Mouse (Mus musculus): ENCODE data around the gene Shisa2.
"Not testable (repeated sequence)": the region's sequence is repeated elsewhere in the genome, so short reads cannot be mapped to it uniquely, and the experiment has no call there.

Shisa2 gene

DNA sequence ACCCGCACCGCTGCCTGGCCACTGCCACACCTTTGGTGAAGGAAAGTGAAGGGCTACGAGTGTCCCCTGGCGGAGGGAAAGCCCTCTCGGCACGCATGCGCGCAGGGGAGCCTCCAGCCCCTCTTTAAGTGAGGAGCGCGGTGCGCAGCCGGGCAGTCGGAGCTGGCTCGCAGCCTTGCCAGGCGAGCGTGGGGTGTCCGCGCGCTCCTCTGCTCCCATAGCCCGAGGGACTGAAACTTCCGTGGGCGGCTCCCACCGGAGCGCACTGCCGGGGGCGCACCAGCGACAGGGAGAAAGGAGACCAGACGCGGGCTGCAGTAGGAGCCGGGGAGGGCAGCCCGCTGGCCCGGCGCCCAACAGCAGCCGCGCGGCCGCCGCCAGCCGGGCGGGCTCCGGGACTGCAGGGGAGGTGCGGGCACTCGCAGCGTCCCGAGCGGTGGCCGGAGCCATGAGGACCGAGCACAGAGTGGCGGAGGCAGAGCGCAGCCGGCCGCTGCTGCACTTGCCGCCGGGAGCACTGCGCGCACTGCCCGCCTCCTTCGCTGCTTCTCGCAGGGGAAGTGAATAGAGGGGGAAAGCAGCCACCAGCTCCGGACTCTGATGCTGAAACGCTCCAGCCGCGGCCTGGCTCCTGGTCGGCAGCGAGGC, at the start of gene Shisa2:
Gene Shisa2 (plus strand): TSS at position 151 of the 648 bp plus-strand sequence.
- DNase-seq, result peak; percentile 71 to 80

GRCm38 (mm10) chr14:59576385-59576784, 48.7 kb upstream of the Shisa2 start:
- DNase-seq, result no peak

DNA sequence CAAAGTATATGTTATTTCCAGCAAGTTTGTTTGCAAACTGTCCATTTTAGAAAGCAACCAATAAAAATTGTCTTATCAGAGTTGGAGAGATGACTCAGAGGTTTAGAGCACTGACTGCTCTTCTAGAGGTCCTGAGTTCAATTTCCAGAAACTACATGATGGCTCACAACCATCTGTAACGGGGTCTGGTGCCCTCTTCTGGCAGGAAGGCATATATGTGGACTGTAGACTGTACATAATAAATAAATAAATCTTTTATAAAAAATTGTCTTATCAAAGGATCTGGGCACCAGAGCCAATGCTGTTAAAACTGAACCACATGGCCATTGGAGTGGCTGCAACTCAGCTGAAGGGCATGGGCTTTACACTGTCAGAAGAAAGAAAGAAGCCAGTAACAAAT, 34.5 kb upstream of the Shisa2 start:
- peak in 1 of 2 experiments; percentile 52 for DNase-seq

DNA sequence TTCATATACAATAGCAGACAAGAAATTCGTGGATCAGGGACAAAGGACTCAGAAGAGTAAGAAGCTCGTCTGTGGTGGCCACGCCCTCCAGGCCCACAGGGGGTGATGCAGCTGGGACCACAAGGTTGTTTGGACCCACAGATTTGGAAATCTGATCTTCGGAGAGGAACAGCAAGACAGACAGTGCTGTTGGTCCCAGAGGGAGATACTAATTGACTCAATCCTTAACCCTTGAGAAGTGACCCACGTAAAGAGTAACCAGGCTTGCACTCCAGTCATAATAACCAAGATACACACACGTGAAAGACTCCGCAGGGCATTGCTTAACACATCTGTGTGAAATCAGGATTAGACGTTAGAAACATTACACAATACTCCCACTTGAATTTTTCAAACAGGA, 33.2 kb upstream of the Shisa2 start:
- DNase-seq, result no peak

DNA sequence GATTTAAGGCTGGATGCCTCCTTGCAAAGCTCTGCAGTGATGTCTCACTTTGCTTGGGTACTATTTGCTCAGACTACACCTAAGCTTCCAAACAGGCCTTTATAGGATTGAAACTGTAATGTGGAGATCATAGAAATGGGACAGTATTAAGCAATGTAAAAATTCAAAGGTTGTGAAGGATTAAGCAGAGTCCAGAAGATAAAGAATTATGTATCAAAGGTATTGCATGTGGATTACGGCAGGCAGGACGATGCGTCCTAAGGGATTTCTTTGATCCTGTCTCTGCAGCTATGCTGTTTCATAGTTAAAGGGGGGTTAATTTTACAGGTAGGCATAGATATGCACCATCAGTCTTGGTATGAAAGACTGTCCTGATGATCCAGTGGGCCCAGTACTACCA, 32.5 kb upstream of the Shisa2 start:
- no peak for DNase-seq

GRCm38 (mm10) chr14:59594988-59595387, 30.1 kb upstream of the Shisa2 start:
- DNase-seq, result no peak

GRCm38 (mm10) chr14:59597398-59598259, 27.5 kb upstream of the Shisa2 start, which contains the start of gene Cdadc1:
Gene Cdadc1 (minus strand): TSS chr14:59597959.
- DNase-seq, result peak; percentile 95

GRCm38 (mm10) chr14:59598260-59598627, 26.9 kb upstream of the Shisa2 start:
- no peak for DNase-seq

DNA sequence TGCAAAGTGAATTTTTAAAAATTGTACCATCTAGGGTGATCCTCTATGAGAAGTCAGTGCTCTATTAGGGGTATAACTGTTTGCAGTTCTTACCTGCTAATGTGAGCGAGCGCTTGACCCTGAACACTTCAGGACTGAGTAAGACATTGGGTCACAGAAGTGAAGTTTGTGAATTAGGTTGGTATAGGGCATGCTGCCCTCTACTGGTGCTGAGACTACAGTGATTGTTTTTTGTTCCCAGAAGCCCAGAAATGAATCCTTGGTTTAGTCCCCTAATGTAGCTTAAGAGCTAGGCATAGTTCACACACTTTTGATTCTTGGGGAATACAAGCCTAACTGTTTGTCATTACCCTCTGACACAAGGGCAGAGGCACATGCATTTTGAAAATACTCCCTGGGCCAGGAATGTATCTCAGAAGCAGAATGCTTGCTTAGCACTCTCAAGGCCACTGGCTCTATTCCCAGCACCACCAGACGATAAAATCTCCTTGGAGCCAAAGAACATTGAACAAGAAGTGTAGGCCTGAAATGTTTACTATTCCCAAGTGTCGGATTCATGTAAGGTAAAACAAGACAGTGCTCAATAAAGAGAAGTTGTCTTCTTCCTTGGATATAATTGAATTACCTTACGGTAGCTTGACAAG, 21.0 kb upstream of the Shisa2 start:
- peak in 1 of 2 experiments; percentile 49 for DNase-seq

GRCm38 (mm10) chr14:59605671-59606353, 19.3 kb upstream of the Shisa2 start:
- DNase-seq, result peak; percentile 69 to 91

DNA sequence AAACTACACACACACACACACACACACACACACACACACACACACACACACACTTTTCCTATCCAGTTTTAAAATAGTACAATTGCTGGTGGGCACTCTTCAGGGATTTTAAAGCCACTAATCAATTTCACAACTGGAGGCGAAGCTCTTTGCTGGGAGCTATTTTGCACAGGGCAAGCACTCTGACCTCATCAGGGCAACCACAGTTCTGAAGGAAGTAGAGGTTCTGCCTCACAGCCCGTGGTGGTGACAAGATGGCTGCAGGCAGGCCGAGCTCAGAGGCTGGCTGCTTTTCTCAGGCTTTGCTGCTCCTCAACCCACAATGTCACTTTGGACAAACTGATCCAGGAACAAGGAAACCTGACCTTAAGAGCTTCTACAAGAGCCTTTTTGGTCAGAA, 18.1 kb upstream of the Shisa2 start:
- DNase-seq, result no peak

DNA sequence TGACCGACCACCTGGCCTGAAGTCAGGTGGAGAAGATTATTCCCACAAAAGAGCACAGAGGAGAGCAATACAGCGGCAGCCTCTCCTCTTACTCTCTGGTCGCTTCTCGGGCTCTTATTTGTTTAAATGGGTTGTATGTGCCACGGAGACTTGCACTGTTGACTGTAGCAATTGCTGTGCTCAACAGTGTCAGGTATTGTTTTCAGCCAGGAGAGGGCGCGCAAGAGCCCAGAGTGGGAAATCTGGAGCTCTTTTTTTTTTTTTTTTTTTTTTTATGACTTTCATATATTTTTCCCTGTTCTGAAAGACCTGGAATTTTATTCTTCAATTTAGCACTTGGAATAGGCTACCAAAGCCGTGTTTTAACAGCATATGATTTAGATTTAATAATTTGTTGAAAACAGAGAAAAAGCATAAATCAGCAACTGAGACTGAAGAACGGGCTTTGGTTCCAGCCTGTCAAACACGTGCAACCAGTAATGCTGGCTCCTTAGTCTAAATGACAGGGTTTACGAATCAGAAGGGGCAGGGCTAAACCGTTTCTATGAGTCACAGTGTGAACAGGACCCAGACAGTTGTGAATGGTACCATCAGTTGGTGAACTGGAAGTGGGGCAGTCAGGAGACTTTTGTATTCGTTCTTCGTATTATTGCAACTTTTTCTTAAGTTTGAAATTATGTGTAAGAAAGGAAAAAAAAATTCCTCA, 12.0 kb upstream of the Shisa2 start:
- peak; percentile 65 to 85 for DNase-seq

DNA sequence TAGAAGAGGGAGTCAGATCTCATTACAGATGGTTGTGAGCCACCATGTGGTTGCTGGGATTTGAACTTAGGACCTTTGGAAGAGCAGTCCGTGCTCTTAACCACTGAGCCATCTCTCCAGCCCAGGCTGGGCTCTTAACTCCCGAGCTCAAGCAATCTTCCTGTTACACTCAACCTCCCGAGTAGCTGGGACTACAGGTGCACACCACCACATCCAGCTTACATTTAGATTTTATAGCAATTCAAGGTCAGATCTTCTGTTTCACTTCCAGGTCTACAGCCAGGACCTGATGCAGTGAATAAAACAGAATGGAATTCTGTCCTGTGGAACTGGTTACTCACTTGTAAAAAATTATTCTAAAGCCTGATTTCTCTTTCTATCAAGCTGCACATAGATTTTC, 11.0 kb upstream of the Shisa2 start:
- DNase-seq, result not testable (repeated sequence)

- no peak for DNase-seq
Measured at GRCm38 (mm10) chr14:59616802-59617201, 8.3 kb upstream of the Shisa2 start.

DNA sequence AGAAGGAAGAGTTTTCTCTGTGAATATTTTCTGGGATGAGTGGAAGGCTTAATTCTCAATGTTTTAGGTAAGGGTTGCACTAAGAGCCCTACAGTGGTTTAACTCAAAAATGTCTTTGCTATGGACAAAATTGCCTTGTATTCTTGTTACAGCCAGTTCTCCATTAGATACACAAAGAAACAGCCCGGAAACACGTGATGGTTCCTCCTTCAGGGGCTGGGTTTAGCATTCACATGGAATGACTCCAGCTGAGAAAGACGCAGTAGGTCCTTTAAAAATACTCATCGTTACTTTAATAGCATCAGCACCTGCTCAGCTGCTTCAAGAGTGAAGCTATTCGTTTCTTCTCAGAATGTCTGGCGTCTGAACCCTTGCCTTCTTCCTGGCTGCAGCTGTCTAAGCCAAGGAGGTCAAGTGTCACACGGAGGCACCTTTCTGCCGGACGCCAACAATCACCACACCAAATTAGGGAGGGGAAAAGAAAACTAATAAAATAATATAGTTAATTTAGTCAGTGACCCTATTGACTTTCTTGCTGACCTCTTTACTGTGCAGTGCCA, 702 bp upstream of the Shisa2 start:
- DNase-seq, result no peak

DNA sequence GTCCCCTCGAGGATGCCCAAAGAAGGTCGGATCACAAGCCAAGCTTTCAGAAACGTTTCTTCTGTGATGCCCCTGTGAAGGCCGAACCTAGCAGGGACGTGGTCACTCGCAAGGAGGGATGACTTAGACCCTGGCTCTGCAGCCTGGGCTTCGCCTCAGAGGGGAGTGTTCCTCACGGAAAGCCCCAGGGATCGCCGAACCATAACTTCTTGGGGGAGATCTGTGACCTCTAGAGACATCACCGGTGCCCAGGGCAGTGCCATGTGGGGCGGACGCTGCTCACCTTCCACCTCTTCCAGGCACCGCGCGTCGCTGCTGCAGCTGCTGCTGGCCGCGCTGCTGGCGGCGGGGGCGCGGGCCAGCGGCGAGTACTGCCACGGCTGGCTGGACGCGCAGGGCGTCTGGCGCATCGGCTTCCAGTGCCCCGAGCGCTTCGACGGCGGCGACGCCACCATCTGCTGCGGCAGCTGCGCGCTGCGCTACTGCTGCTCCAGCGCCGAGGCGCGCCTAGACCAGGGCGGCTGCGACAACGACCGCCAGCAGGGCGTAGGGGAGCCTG, 777 bp downstream of the Shisa2 start:
- peak in 1 of 2 experiments; percentile 8 for DNase-seq

DNA sequence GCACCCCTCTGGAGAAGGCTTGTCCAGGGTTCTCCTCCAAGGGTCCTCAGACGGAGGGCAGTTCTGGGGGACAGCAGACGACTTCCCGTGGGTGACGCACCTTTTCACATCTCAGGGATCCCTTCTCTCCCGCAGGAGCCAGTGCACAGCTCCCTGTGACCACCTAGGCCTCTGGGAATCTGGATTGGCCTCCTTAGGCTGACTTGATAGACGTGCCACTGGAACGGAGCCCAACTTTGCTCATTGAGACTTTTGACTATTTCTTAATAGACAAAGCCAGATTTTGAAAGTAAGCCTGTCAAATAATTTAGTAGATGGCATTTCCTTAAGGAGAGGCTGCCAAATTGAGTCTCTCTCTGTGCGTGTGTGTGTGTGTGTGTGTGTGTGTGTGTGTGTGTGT, 1.6 kb downstream of the Shisa2 start:
- peak; percentile 49 to 56 for DNase-seq

DNA sequence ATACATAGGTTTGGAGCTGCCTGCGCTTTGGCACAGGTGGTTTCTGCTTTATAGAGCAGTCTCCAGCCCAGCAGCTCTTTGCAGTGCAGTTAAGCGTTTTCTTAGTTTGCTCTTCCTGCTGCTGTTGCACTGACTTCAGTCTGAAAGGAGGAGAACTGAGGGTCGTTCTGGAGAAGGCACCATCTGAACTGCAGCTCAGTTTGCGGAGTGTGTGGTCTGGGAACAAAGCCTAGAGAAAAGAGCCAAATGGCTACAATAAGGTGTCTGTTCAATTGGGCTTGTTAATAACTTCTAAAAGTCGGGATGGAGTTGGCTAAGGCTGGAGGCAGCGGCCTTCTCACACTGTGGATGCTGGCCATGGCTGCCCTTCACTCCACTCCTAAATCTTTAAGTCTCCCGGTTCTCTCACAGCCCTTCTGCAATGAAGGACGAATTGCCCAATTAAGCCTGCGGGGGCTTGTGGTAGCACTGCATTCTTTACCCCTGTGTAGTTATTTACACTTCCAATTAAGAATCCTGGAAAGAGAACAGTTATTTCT, 2.1 kb downstream of the Shisa2 start:
- no peak for DNase-seq

DNA sequence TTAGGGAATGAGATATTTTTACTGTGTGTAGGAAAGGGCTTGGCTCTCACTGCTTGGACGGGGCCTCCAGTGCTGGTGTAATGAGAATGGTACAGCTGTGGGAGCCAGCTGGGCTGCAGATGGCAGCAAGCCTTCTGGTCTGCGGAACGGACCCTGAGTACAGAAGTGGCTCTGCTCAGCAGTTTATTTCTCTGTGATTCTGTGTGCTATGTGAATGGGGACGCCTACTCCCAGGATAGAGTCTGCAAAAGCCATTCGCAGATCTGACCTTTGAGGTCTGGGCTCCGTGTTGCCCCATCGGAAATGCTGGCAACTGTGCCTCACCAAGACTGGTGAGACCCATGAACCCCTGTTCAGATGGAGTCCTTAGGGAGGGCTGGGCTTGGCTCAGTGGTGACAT, 2.7 kb downstream of the Shisa2 start:
- no peak for DNase-seq

- no peak for DNase-seq
Measured at GRCm38 (mm10) chr14:59629308-59629707, 4.2 kb downstream of the Shisa2 start.

- no peak for DNase-seq
Measured at GRCm38 (mm10) chr14:59630096-59630495, 5.0 kb downstream of the Shisa2 start.

Data from kidney, postnatal 25 days (tissue).